In the genomic region with DNA sequence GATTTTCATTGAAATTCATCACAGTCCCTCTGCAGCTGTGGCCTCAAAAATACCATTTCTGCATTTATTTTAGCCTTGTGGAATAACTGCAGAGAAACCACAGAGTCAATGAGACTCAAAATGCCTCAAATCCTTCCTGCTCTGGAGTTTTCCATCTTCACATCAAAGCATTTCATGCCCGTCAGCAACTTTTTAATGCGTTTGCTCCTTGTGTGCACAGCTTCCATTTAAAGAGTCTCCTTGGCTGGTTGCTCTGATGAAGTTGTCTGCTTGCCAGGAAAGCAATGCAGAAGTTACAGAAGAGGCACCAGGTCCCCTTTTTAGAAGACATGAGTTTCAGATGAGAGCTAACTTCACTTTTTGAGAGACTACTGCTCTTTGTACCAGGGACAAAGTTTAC, we compare ENCODE assay signal across 15 mouse cellular contexts.
DNase-seq lines count a peak whose midpoint lies in the region; ATAC-seq and TF ChIP-seq lines count a peak whose summit lies in the region.
"Had no signal": no experiment of that assay in that cellular context is flagged by ENCODE, and none has a peak within 500 bp of the region (broad histone marks: within the 10 kb centered on the region; RNA-seq: fewer than 3 reads in every experiment).

No protein-coding gene starts in this region.

- no peaks in the 10 kb centered on the region for H3K9me3 ChIP-seq in heart, embryonic 12.5 days (replicated peaks)
- no peaks in the 10 kb centered on the region for H3K9me3 ChIP-seq in limb, embryonic 14.5 days (ENCODE audit: control insufficient read depth, low read length)
- H3K9me3 ChIP-seq in limb, embryonic 10.5 days (replicated peaks), result no peaks in the 10 kb centered on the region
- H3K9me3 ChIP-seq: forebrain, embryonic 15.5 days; lung, embryonic 15.5 days; midbrain, embryonic 12.5 days; stomach, embryonic 15.5 days had no signal

- H3K4me3 ChIP-seq in heart, embryonic 12.5 days, result no peak overlapping the region
- no peak overlapping the region for H3K4me3 ChIP-seq in limb, embryonic 14.5 days (replicated peaks; ENCODE audit: low read length)
- H3K4me3 ChIP-seq in limb, embryonic 10.5 days, result no peak overlapping the region
- no peak overlapping the region for H3K4me3 ChIP-seq in cortical plate, adult 2 months (ENCODE audit: insufficient read depth, low read length)
- H3K4me3 ChIP-seq: forebrain, embryonic 15.5 days; lung, embryonic 15.5 days; midbrain, embryonic 12.5 days; stomach, embryonic 15.5 days had no signal

- H3K36me3 ChIP-seq in heart, embryonic 12.5 days, result no peaks in the 10 kb centered on the region
- H3K36me3 ChIP-seq in limb, embryonic 14.5 days (ENCODE audit: control insufficient read depth, insufficient read depth, low read length), result no peaks in the 10 kb centered on the region
- no peaks in the 10 kb centered on the region for H3K36me3 ChIP-seq in limb, embryonic 10.5 days
- H3K36me3 ChIP-seq: forebrain, embryonic 15.5 days; lung, embryonic 15.5 days; midbrain, embryonic 12.5 days; stomach, embryonic 15.5 days had no signal

- H3K4me1 ChIP-seq in heart, embryonic 12.5 days (replicated peaks), result no peaks in the 10 kb centered on the region
- no peaks in the 10 kb centered on the region for H3K4me1 ChIP-seq in limb, embryonic 14.5 days (ENCODE audit: control insufficient read depth, insufficient read depth, low read length)
- no peaks in the 10 kb centered on the region for H3K4me1 ChIP-seq in limb, embryonic 10.5 days
- H3K4me1 ChIP-seq in cortical plate, adult 2 months (ENCODE audit: control insufficient read depth, insufficient read depth, low read length), result peaks cover 1% of the 10 kb centered on the region; the same call in 1 of the 2 replicates
- H3K4me1 ChIP-seq: forebrain, embryonic 15.5 days; lung, embryonic 15.5 days; midbrain, embryonic 12.5 days; stomach, embryonic 15.5 days had no signal

- WGBS in heart, embryonic 12.5 days, result 51% methylated on average over 2 of the region's 2 CpGs
- 44% methylated on average over 2 of the region's 2 CpGs for WGBS in limb, embryonic 14.5 days
- 79% methylated on average over 2 of the region's 2 CpGs for WGBS in limb, embryonic 10.5 days

- no peak for TF ChIP-seq POLR2A in limb, embryonic 14.5 days (IDR thresholded peaks at IDR 0.05; ENCODE audit: borderline replicate concordance, extremely low read depth, insufficient read depth, insufficient read length)
- no peak for TF ChIP-seq POLR2A in cortical plate, adult 2 months (IDR thresholded peaks at IDR 0.05; ENCODE audit: extremely low read depth, insufficient read depth, low read length)

- H3K9ac ChIP-seq in heart, embryonic 12.5 days, result no peak overlapping the region
- H3K9ac ChIP-seq in limb, embryonic 14.5 days (ENCODE audit: low read depth, low read length, severe bottlenecking), result no peak overlapping the region
- H3K9ac ChIP-seq: forebrain, embryonic 15.5 days; lung, embryonic 15.5 days; midbrain, embryonic 12.5 days; stomach, embryonic 15.5 days had no signal

- no peak for ATAC-seq in heart, embryonic 12.5 days (ENCODE audit: insufficient number of reproducible peaks, low FRiP score)
- ATAC-seq in limb, embryonic 14.5 days (ENCODE audit: low FRiP score, low read depth), result no peak
- ATAC-seq: CD4-positive, CD25-positive, alpha-beta regulatory T cell, adult 4 months; forebrain, embryonic 15.5 days had no signal

- no peak overlapping the region for H3K27ac ChIP-seq in heart, embryonic 12.5 days (ENCODE audit: poor library complexity, severe bottlenecking)
- H3K27ac ChIP-seq in limb, embryonic 14.5 days (replicated peaks; ENCODE audit: low read depth, low read length), result 0 out of 2 replicates have a peak overlapping the region, but pooled peaks have one; percentile 9
- H3K27ac ChIP-seq in limb, embryonic 10.5 days, result no peak overlapping the region
- H3K27ac ChIP-seq in cortical plate, adult 2 months (ENCODE audit: insufficient read depth, low read length), result 0 out of 2 replicates have a peak overlapping the region, but pooled peaks have one; percentile 35
- H3K27ac ChIP-seq: forebrain, embryonic 15.5 days; kidney, postnatal 0 days; lung, embryonic 15.5 days; midbrain, embryonic 12.5 days; stomach, embryonic 15.5 days had no signal

- DNase-seq in heart, adult 11 months, result peak; percentile 97
- DNase-seq in limb, embryonic 14.5 days (ENCODE audit: low spot score), result peak; percentile 36
- DNase-seq in limb, embryonic 10.5 days (ENCODE audit: low spot score), result no peak
- DNase-seq in right cerebral cortex, postnatal 10 days (ENCODE audit: low spot score in 2 of 2), result peak; percentile 40 to 57
- no peak for DNase-seq in spleen, postnatal 4 days (ENCODE audit: low spot score in 2 of 2)
- DNase-seq in T-cell, adult 2 months (ENCODE audit: low spot score), result no peak
- DNase-seq: adrenal gland, adult 8-10 months had no signal

- H3K27me3 ChIP-seq in heart, embryonic 12.5 days (replicated peaks), result no peaks in the 10 kb centered on the region
- no peaks in the 10 kb centered on the region for H3K27me3 ChIP-seq in limb, embryonic 14.5 days (ENCODE audit: control insufficient read depth, insufficient read depth, low read length)
- no peaks in the 10 kb centered on the region for H3K27me3 ChIP-seq in limb, embryonic 10.5 days (ENCODE audit: low read depth, poor library complexity, severe bottlenecking)
- H3K27me3 ChIP-seq: forebrain, embryonic 15.5 days; lung, embryonic 15.5 days; midbrain, embryonic 12.5 days; stomach, embryonic 15.5 days had no signal

- no peak for TF ChIP-seq CTCF in cortical plate, adult 2 months (IDR thresholded peaks at IDR 0.05; ENCODE audit: extremely low read depth, insufficient read depth, low read length)

- no peak overlapping the region for H3K4me2 ChIP-seq in heart, embryonic 12.5 days
- H3K4me2 ChIP-seq in limb, embryonic 14.5 days (replicated peaks; ENCODE audit: low read depth, low read length, severe bottlenecking), result no peak overlapping the region
- H3K4me2 ChIP-seq: forebrain, embryonic 15.5 days; lung, embryonic 15.5 days; midbrain, embryonic 12.5 days; stomach, embryonic 15.5 days had no signal

Comparison
In these comparisons a context has a peak if more than half of its experiments do, and no peak if none do; other contexts are left out.
1. DNase-seq: peak in heart, adult 11 months (single experiment), limb, embryonic 14.5 days (single experiment) and right cerebral cortex, postnatal 10 days (2 of 2); none in limb, embryonic 10.5 days (single experiment), spleen, postnatal 4 days (0 of 2) and T-cell, adult 2 months (single experiment).
2. H3K27ac ChIP-seq: peak in limb, embryonic 14.5 days (single experiment) and cortical plate, adult 2 months (single experiment); none in heart, embryonic 12.5 days (single experiment) and limb, embryonic 10.5 days (single experiment).